Mouse (Mus musculus): ENCODE measurements around the gene Zranb3. TPM values are rescaled to one million over a fixed set of nuclear protein-coding genes. Genes with fewer than 3 reads are reported as not detected.

The Zranb3 gene
- polyA plus RNA-seq, 1 experiment from 2014 or later: 13.5 TPM

- no peaks in the 10 kb centered on the region for H3K36me3 ChIP-seq
- H3K9me3 ChIP-seq: no peaks in the 10 kb centered on the region
- no peak overlapping the region for H3K4me2 ChIP-seq (replicated peaks)
- 0 out of 2 replicates have a peak, but pooled peaks cover 3% of the 10 kb centered on the region for H3K4me1 ChIP-seq
- ATAC-seq (ENCODE audit: insufficient number of reproducible peaks, insufficient read depth, low FRiP score, low TSS enrichment): no peak
- no peaks in the 10 kb centered on the region for H3K27me3 ChIP-seq
- no peak overlapping the region for H3K27ac ChIP-seq
- no peak overlapping the region for H3K9ac ChIP-seq
- WGBS: 81% methylated on average over 3 of the region's 3 CpGs
- H3K4me3 ChIP-seq: no peak overlapping the region
These were observed 120.6 kb downstream of the Zranb3 start for GRCm38 (mm10) chr1:127982268-127982667.

GRCm38 (mm10) chr1:127980911-127981559, 121.8 kb downstream of the Zranb3 start:
- no peaks in the 10 kb centered on the region for H3K27me3 ChIP-seq
- WGBS: 40% methylated on average over 2 of the region's 2 CpGs
- 0 out of 2 replicates have a peak, but pooled peaks cover 2% of the 10 kb centered on the region for H3K36me3 ChIP-seq
- H3K9ac ChIP-seq: no peak overlapping the region
- H3K4me3 ChIP-seq: no peak overlapping the region
- H3K9me3 ChIP-seq: no peaks in the 10 kb centered on the region
- H3K4me2 ChIP-seq (replicated peaks): no peak overlapping the region
- H3K4me1 ChIP-seq: 0 out of 2 replicates have a peak, but pooled peaks cover 3% of the 10 kb centered on the region
- no peak for ATAC-seq (ENCODE audit: insufficient number of reproducible peaks, insufficient read depth, low FRiP score, low TSS enrichment)
- H3K27ac ChIP-seq: no peak overlapping the region

- H3K4me2 ChIP-seq (replicated peaks): no peak overlapping the region
- no peak for ATAC-seq (ENCODE audit: insufficient number of reproducible peaks, insufficient read depth, low FRiP score, low TSS enrichment)
- no peaks in the 10 kb centered on the region for H3K4me1 ChIP-seq
- H3K9me3 ChIP-seq: no peaks in the 10 kb centered on the region
- no peaks in the 10 kb centered on the region for H3K27me3 ChIP-seq
- 85% methylated on average over 1 of the region's 1 CpGs for WGBS
- H3K4me3 ChIP-seq: no peak overlapping the region
- no peak overlapping the region for H3K9ac ChIP-seq
- no peak overlapping the region for H3K27ac ChIP-seq
- H3K36me3 ChIP-seq: 0 out of 2 replicates have a peak, but pooled peaks cover 2% of the 10 kb centered on the region
These were observed 124.7 kb downstream of the Zranb3 start for GRCm38 (mm10) chr1:127978125-127978524.

GRCm38 (mm10) chr1:127976106-127976505, 126.7 kb downstream of the Zranb3 start:
- no peak for ATAC-seq (ENCODE audit: insufficient number of reproducible peaks, insufficient read depth, low FRiP score, low TSS enrichment)
- 86% methylated on average over 6 of the region's 6 CpGs for WGBS
- Histone ChIP-seq H3K9ac (no peak overlapping the region), H3K9me3 (no peaks in the 10 kb centered on the region), H3K27ac (no peak overlapping the region), H3K4me1 (no peaks in the 10 kb centered on the region), H3K36me3 (0 out of 2 replicates have a peak, but pooled peaks cover 8% of the 10 kb centered on the region), H3K27me3 (no peaks in the 10 kb centered on the region), H3K4me2 (replicated peaks) (no peak overlapping the region), H3K4me3 (no peak overlapping the region)

- no peaks in the 10 kb centered on the region for H3K4me1 ChIP-seq
- H3K9ac ChIP-seq: no peak overlapping the region
- H3K4me3 ChIP-seq: no peak overlapping the region
- no peaks in the 10 kb centered on the region for H3K9me3 ChIP-seq
- no peak overlapping the region for H3K27ac ChIP-seq
- no peak for ATAC-seq (ENCODE audit: insufficient number of reproducible peaks, insufficient read depth, low FRiP score, low TSS enrichment)
- H3K4me2 ChIP-seq (replicated peaks): no peak overlapping the region
- H3K36me3 ChIP-seq: 0 out of 2 replicates have a peak, but pooled peaks cover 8% of the 10 kb centered on the region
- H3K27me3 ChIP-seq: no peaks in the 10 kb centered on the region
- WGBS: 85% methylated on average over 2 of the region's 2 CpGs
These were observed 127.2 kb downstream of the Zranb3 start for GRCm38 (mm10) chr1:127975676-127976075.

GRCm38 (mm10) chr1:127974082-127974481, 128.8 kb downstream of the Zranb3 start:
- no peaks in the 10 kb centered on the region for H3K4me1 ChIP-seq
- H3K9ac ChIP-seq: no peak overlapping the region
- no peak overlapping the region for H3K4me2 ChIP-seq (replicated peaks)
- H3K36me3 ChIP-seq: 0 out of 2 replicates have a peak, but pooled peaks cover 8% of the 10 kb centered on the region
- no peak overlapping the region for H3K27ac ChIP-seq
- no peaks in the 10 kb centered on the region for H3K9me3 ChIP-seq
- no peaks in the 10 kb centered on the region for H3K27me3 ChIP-seq
- no peak overlapping the region for H3K4me3 ChIP-seq
- WGBS: 89% methylated on average over 4 of the region's 4 CpGs
- ATAC-seq (ENCODE audit: insufficient number of reproducible peaks, insufficient read depth, low FRiP score, low TSS enrichment): no peak

GRCm38 (mm10) chr1:127970870-127971269, 132.0 kb downstream of the Zranb3 start:
- Histone ChIP-seq H3K9ac (no peak overlapping the region), H3K27me3 (no peaks in the 10 kb centered on the region), H3K9me3 (no peaks in the 10 kb centered on the region), H3K4me3 (no peak overlapping the region), H3K4me1 (no peaks in the 10 kb centered on the region), H3K27ac (no peak overlapping the region), H3K4me2 (replicated peaks) (no peak overlapping the region), H3K36me3 (0 out of 2 replicates have a peak, but pooled peaks cover 5% of the 10 kb centered on the region)
- WGBS: 86% methylated on average over 4 of the region's 4 CpGs
- no peak for ATAC-seq (ENCODE audit: insufficient number of reproducible peaks, insufficient read depth, low FRiP score, low TSS enrichment)

GRCm38 (mm10) chr1:127963326-127963725, 139.5 kb downstream of the Zranb3 start:
- 85% methylated on average over 3 of the region's 3 CpGs for WGBS
- H3K4me2 ChIP-seq (replicated peaks): no peak overlapping the region
- no peak for ATAC-seq (ENCODE audit: insufficient number of reproducible peaks, insufficient read depth, low FRiP score, low TSS enrichment)
- no peaks in the 10 kb centered on the region for H3K9me3 ChIP-seq
- H3K9ac ChIP-seq: no peak overlapping the region
- no peaks in the 10 kb centered on the region for H3K27me3 ChIP-seq
- no peak overlapping the region for H3K27ac ChIP-seq
- H3K36me3 ChIP-seq: no peaks in the 10 kb centered on the region
- H3K4me3 ChIP-seq: no peak overlapping the region
- 0 out of 2 replicates have a peak, but pooled peaks cover 2% of the 10 kb centered on the region for H3K4me1 ChIP-seq

- no peaks in the 10 kb centered on the region for H3K9me3 ChIP-seq
- H3K4me2 ChIP-seq (replicated peaks): no peak overlapping the region
- H3K27me3 ChIP-seq: no peaks in the 10 kb centered on the region
- WGBS: 79% methylated on average over 1 of the region's 1 CpGs
- H3K36me3 ChIP-seq: no peaks in the 10 kb centered on the region; the same call in 1 of the 2 replicates
- no peak for ATAC-seq (ENCODE audit: insufficient number of reproducible peaks, insufficient read depth, low FRiP score, low TSS enrichment)
- H3K4me3 ChIP-seq: no peak overlapping the region
- no peak overlapping the region for H3K27ac ChIP-seq
- H3K4me1 ChIP-seq: 0 out of 2 replicates have a peak, but pooled peaks cover 2% of the 10 kb centered on the region
- no peak overlapping the region for H3K9ac ChIP-seq
These were observed 141.7 kb downstream of the Zranb3 start for GRCm38 (mm10) chr1:127961140-127961539.

- no peak for ATAC-seq (ENCODE audit: insufficient number of reproducible peaks, insufficient read depth, low FRiP score, low TSS enrichment)
- Histone ChIP-seq H3K9ac (no peak overlapping the region), H3K27me3 (no peaks in the 10 kb centered on the region), H3K9me3 (no peaks in the 10 kb centered on the region), H3K4me2 (replicated peaks) (no peak overlapping the region), H3K4me3 (no peak overlapping the region), H3K27ac (0 out of 2 replicates have a peak overlapping the region, but pooled peaks have one; percentile 47), H3K36me3 (no peaks in the 10 kb centered on the region; the same call in 1 of the 2 replicates), H3K4me1 (0 out of 2 replicates have a peak, but pooled peaks cover 2% of the 10 kb centered on the region)
- WGBS: 58% methylated on average over 7 of the region's 7 CpGs
These were observed 143.5 kb downstream of the Zranb3 start for GRCm38 (mm10) chr1:127959312-127959718.

- no peak overlapping the region for H3K9ac ChIP-seq
- H3K4me2 ChIP-seq (replicated peaks): no peak overlapping the region
- ATAC-seq (ENCODE audit: insufficient number of reproducible peaks, insufficient read depth, low FRiP score, low TSS enrichment): no peak
- WGBS: 49% methylated on average over 5 of the region's 5 CpGs
- no peaks in the 10 kb centered on the region for H3K9me3 ChIP-seq
- H3K27me3 ChIP-seq: no peaks in the 10 kb centered on the region
- H3K36me3 ChIP-seq: peaks cover under 1% of the 10 kb centered on the region; the same call in 1 of the 2 replicates
- no peak overlapping the region for H3K27ac ChIP-seq
- no peak overlapping the region for H3K4me3 ChIP-seq
- 0 out of 2 replicates have a peak, but pooled peaks cover 2% of the 10 kb centered on the region for H3K4me1 ChIP-seq
These were observed 144.0 kb downstream of the Zranb3 start for GRCm38 (mm10) chr1:127958801-127959200.

- no peak for ATAC-seq (ENCODE audit: insufficient number of reproducible peaks, insufficient read depth, low FRiP score, low TSS enrichment)
- Histone ChIP-seq H3K27me3 (no peaks in the 10 kb centered on the region), H3K9ac (no peak overlapping the region), H3K9me3 (no peaks in the 10 kb centered on the region), H3K4me1 (0 out of 2 replicates have a peak, but pooled peaks cover 2% of the 10 kb centered on the region), H3K4me2 (replicated peaks) (no peak overlapping the region), H3K4me3 (no peak overlapping the region), H3K36me3 (peaks cover 10% of the 10 kb centered on the region; the same call in 1 of the 2 replicates), H3K27ac (no peak overlapping the region)
- WGBS: 100% methylated on average over 1 of the region's 1 CpGs
These were observed 146.3 kb downstream of the Zranb3 start for GRCm38 (mm10) chr1:127956524-127956923.

Data from embryonic facial prominence, embryonic 12.5 days (tissue).